Mouse (Mus musculus) layer of hippocampus, adult 9-10 months (tissue): ENCODE results near the gene Camkk2.

Experiments used
- DNase-seq: peaks from one replicate; pipeline ENCODE4 v3.0.0; 2022; ENCODE audit warnings: low spot score

The Camkk2 gene

DNA sequence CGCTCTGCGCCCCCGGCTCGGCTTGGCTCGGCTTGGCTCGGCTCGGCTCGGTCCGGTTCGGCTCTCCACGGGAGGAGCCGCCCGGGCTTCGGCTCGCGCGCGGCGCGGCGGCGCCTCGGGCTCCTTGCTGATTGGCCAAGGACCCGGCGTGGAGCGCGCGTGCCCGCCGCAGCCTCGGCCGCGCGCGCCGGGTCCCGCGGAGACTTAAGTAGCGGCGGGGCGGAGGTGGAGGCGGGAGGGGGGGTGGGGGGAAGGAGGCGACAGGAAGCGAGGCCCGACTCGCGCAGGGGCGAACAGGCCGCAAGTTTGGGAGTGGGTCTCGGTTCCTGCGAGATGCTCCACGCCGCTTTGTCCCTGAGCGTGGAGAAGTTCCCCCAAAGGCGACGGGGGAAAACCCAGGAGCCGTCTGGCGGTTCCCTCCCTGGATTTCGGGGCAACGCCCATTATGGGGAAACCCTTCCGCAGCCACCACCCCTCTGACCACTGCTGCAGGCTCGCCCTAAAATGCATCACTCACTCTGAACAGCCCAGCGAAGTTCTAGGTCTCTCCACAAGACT is at the start of gene Camkk2:
Gene Camkk2 (minus strand): TSS at position 133 of the 558 bp plus-strand sequence.
- DNase-seq = no peak

DNA sequence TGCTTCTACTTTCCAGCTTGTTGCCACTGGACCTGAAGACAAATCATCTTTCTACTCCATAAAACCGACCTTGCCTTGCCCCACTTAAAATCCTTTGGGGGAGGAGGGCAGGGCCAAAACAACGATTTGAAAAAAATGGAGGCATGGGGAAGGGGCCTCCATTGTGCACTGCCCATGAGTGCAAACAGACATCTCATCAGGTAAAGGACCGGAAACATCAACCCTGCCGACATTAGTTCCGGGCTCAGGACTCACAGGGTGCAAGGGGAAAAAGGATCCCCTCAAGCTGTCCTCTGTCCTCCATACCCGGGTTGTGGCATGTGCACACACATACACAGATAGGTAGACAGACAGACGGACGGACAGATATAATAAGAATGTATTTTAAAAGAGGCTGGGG is 45.9 kb upstream of the Camkk2 start:
- DNase-seq = no peak

GRCm38 (mm10) chr5:122824450-122824849 is 45.2 kb upstream of the Camkk2 start:
- DNase-seq = no peak

DNA sequence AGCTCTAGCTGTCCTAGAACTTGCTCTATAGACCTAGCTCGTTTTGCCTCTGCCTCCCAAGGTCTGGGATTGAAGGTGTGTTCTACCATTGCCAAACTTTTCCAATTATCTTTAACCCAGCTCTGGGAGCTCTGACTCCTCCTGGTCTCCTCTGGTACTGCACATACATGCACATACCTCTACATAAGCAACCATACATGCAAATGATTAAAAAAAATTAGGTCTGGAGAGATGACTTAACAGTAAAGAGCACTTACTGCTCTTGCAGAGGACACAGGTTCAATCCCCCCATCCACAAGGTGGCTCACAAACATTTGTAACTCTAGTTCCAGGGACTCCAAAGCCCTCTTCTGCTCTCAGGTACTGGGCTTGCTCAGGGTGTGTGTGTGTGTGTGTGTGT is 44.8 kb upstream of the Camkk2 start:
- DNase-seq = no peak

DNA sequence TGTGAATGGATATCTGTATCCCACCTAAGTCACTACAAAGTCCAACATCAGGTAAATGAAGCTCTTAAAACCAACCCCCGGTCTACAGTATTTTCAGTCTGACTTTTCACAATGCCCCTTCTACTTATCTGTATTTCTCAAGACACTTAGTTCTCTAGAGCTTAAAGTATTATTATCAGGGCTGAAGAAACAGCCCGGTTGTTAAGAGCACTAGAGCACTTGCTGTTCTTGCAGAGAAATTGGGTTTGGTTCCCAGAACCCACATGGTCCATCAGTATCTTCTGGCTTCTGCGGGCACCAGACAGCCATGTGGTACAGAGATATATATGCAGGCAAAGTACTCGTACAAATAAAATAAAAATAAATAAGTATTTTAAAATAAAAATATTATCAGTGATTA is 43.2 kb upstream of the Camkk2 start:
- DNase-seq = no peak

GRCm38 (mm10) chr5:122821524-122821885 is 42.3 kb upstream of the Camkk2 start:
- DNase-seq = no peak

- peak; percentile 90 for DNase-seq
Measured at GRCm38 (mm10) chr5:122820777-122821523, 41.7 kb upstream of the Camkk2 start, which contains the start of gene Anapc5. TSS of gene Anapc5 (minus strand) at chr5:122821339.

GRCm38 (mm10) chr5:122812699-122813098 is 33.5 kb upstream of the Camkk2 start:
- DNase-seq = no peak

DNA sequence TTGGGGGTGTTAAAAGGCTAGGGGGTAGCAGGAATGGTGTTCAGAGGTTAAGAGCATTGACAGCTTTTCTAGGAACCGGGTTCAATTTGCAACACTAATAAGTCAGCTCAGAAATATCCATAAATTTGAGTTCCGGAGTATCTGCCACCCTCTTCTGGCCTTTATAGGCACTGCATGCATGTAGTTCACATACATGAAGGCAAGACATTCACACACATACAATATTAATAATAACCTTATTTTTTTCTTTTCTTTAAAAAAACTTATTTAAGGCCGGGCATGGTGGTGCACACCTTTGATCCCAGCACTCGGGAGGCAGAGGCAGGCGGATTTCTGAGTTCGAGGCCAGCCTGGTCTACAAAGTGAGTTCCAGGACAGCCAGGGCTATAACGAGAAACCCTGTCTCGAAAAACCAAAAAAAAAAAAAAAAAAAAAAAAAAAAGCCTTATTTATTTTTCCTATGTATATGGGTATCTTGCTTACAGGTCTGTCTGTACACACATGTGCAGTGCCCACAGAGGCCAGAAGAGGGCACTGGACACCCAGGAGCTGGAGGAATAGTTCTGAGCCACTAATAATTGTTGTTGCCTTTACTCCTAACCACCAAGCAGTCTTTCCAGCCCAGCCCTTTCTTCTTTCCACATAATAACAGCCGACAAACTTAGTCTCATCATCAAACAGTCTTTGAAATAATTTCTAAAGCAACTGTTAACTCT is 32.3 kb upstream of the Camkk2 start:
- no peak for DNase-seq

DNA sequence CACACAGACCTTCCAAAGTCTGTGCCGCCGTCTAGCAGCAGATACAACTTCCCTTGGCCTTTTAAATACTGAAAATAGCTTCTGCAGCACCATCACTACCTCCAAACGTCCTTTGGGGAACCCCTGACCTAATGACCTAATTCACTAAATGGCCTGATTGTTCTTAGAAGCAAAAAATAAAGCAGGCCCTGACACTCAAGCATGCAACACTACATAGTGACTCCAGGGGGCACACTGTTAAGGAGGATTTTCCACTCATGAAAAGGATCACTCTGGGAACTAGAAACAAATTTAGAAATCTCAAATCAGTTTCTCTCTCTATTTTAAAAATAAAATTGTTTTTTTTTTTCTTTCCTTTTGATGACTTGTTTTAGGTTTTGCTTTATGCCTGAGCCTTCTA is 26.3 kb upstream of the Camkk2 start:
- no peak for DNase-seq

DNA sequence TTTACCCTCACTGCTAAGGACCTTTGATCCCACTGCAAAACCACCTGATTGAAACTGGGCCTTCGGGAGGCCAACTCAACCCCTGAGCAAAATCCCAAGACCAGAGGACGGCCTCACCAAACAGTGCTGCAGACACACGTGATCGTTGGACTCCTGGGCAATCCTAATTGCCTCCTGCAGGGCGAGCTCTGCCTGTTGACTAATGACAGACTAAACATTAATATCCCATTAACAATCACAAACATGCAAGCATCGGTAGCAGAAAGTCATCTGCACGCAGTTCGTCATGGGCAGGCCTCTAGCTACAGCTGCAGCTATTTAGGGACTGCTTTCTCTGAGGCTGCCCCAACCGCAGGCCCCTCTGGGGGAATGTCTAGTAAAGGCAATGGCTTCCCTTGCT is 23.5 kb upstream of the Camkk2 start:
- no peak for DNase-seq

DNA sequence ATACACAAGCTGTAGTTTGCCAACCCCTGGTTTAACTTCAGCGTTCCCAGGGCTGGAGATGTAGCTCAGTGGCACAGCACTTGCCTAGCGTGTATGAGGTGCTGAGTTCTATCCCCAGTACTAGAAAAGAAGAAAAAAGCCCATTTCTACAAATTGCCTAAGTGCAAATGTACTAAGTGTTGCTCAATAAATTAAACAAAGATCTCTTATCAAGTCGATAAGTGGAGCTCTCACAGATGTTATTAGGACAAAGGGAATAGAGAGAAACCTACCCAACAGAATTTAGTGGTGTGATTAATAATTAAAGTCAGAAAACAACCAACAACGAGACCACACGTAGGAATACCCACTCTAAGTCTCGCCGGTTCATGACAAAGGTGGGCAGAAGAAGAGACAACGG is 22.5 kb upstream of the Camkk2 start:
- DNase-seq = no peak

- no peak for DNase-seq
Measured at GRCm38 (mm10) chr5:122800345-122801010, 21.3 kb upstream of the Camkk2 start.

GRCm38 (mm10) chr5:122799379-122800344 is 20.5 kb upstream of the Camkk2 start:
- DNase-seq = no peak

- DNase-seq = peak; percentile 71
Measured at GRCm38 (mm10) chr5:122798557-122799378, 19.6 kb upstream of the Camkk2 start.

- DNase-seq = no peak
Measured at GRCm38 (mm10) chr5:122797866-122798265, 18.7 kb upstream of the Camkk2 start.

GRCm38 (mm10) chr5:122788696-122789095 is 9.5 kb upstream of the Camkk2 start:
- no peak for DNase-seq

GRCm38 (mm10) chr5:122786035-122786819 is 7.0 kb upstream of the Camkk2 start:
- DNase-seq = no peak

- DNase-seq = no peak
Measured at GRCm38 (mm10) chr5:122783726-122784406, 4.7 kb upstream of the Camkk2 start.
